Mouse (Mus musculus) heart, adult 2 months (tissue): ENCODE data around the gene Cradd. TPM values are rescaled to one million over a fixed set of nuclear protein-coding genes. Genes with fewer than 3 reads are reported as not detected.

Source experiments
- DNase-seq, 2 experiments: peaks; one replicate each; pipeline ENCODE4 v3.0.0; 2021
- H3K27ac ChIP-seq: fragments of 200-600 bp; 2 replicates; pipeline ENCODE4 v1.8.1; 2022
- H3K27me3 ChIP-seq: fragments of 200-500 bp; 2 replicates; pipeline ENCODE4 v1.6.1; 2012; ENCODE audit warnings: mild to moderate bottlenecking, low read length, inconsistent platforms, mixed read lengths; ENCODE audit not compliant: control insufficient read depth, insufficient read depth
- H3K36me3 ChIP-seq: fragments of 200-500 bp; 2 replicates; pipeline ENCODE4 v1.6.1; 2012; ENCODE audit warnings: low read length, inconsistent platforms; ENCODE audit not compliant: control insufficient read depth, insufficient read depth
- H3K4me1 ChIP-seq: fragments of 200-500 bp; 2 replicates; pipeline ENCODE4 v1.6.1; 2011; ENCODE audit warnings: low read length; ENCODE audit not compliant: control insufficient read depth, insufficient read depth
- H3K4me3 ChIP-seq: fragments of 200-600 bp; 2 replicates; pipeline ENCODE4 v1.8.1; 2022
- H3K79me2 ChIP-seq: fragments of 200-500 bp; replicated peaks from 2 replicates; pipeline ENCODE4 v1.6.1; 2012; ENCODE audit warnings: mild to moderate bottlenecking, inconsistent platforms, low read length, moderate library complexity, mixed read lengths; ENCODE audit not compliant: control insufficient read depth, insufficient read depth
- H3K9ac ChIP-seq: fragments of 200-500 bp; 2 replicates; pipeline ENCODE4 v1.6.1; 2012; ENCODE audit warnings: low read depth, mild to moderate bottlenecking, control low read depth, inconsistent platforms, low read length, mixed read lengths
- CTCF ChIP-seq: fragments of 200-600 bp; IDR thresholded peaks from 2 replicates; pipeline ENCODE4 v1.8.1; 2022; ENCODE audit warnings: antibody characterized with exemption, mild to moderate bottlenecking, moderate library complexity
- EP300 ChIP-seq: fragments of 200-500 bp; IDR thresholded peaks from 2 replicates; pipeline ENCODE4 v1.6.1; 2011; ENCODE audit warnings: low read depth, low read length, control low read depth; ENCODE audit not compliant: insufficient read depth
- POLR2A ChIP-seq: fragments of 200-500 bp; IDR thresholded peaks from 2 replicates; pipeline ENCODE4 v1.6.1; 2011; ENCODE audit warnings: mild to moderate bottlenecking, low read depth, low read length, control low read depth; ENCODE audit not compliant: insufficient read depth
- WGBS: fragments of 180-500 bp; shearing (Covaris S2); methylation state at CpG from one replicate; pipeline ENCODE4 v1.1.7; 2018; 5-methylcytosine and 5-hydroxymethylcytosine counted together
- intact Hi-C: fragments of 180-260 bp; cut with DNase I; formaldehyde crosslinking; loops from one replicate; pipeline ENCODE4 v1.15.1; 2025
- long read RNA-seq: library from polyadenylated mRNA; stranded (forward); transcript quantifications from one replicate; pipeline ENCODE4 v2.0.0, GENCODE M21; 2021
- polyA plus RNA-seq: library from polyadenylated mRNA; depleted of rRNA; stranded (reverse); fragments of >200 nt; gene quantifications from 2 replicates; pipeline ENCODE4 v1.2.3, GENCODE M21; 2012; rRNA removed
- total RNA-seq, 2 experiments: library from RNA; stranded (reverse); gene quantifications; 2 replicates each; pipeline ENCODE4 v1.2.3; 2021

Cradd gene
- total RNA-seq (10 to 100 TPM in 1 of 2 experiments, 1 to 10 TPM in 1; 9.9 to 10.3 TPM), polyA plus RNA-seq (15.1 and 15.7 TPM in 2 replicates)
- long read RNA-seq, partial matches to known transcripts, result 0 of 13 reads
- long read RNA-seq, other reads (novel, unspliced or antisense), result 8 of 13 reads

DNA sequence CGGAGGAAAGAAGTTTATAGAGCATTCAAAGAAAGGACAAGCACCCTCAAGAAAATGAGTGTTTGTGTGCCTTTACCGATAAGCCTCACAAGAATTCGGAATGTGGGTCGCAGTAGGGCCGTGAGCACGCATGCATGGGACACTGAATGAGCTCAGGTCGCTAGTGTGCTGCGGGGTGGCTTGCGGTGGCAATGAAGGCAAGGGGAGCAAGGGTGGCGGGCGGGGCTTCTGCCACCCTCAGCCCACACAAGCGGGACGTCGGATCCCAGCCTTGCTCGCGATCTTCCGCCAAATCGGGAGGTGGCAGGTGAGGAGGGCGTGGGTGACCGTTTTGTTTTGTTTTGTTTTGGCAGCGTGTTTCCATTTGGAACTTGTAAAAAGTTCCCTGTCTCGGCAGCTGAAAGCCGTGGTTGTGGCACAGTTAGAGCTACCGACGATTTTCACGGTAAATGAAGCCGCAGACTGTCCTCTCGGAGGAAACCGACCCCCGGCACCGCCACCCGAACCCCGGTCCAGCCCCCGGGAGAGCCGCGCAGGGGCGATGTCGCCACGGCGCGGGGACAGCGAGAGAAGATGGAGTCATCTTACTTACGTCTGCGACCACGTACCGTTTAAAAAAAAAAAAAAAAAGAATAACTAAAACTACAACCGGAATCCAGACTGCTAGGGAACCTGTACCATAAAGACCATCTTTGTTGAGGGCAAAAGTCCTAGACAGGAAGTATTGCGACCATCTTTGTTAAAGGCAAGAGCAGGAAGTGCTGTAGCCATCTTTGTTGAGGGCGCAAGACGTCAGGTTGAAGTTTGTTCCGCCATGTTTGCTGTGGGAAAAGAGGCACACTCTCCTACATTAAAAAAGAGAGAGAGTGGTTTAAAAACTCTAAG, at the start of gene Cradd:
Cradd (minus strand) TSS at position 741 of the 885 bp plus-strand sequence.
- under 1% methylated on average over 51 of the region's 51 CpGs for WGBS
- peak within 1 kb of the TSS; percentile 82 for H3K4me3 ChIP-seq
- peak within 1 kb of the TSS; percentile 95 for H3K27ac ChIP-seq
- H3K79me2 ChIP-seq, result no peaks in the 10 kb centered on the region
- H3K27me3 ChIP-seq, result no peaks in the 10 kb centered on the region
- no peaks in the 10 kb centered on the region; the same call in 1 of the 2 replicates for H3K36me3 ChIP-seq
- intact Hi-C loops, result loop anchor here (2.0 to 5.0 kb wide), 3 partner anchors 65 to 331 kb away; no protein-coding TSS in a partner anchor
- peak within 1 kb of the TSS; percentile 72 for H3K9ac ChIP-seq
- H3K4me1 ChIP-seq, result peaks cover 11% of the 10 kb centered on the region
- TF ChIP-seq POLR2A, result peak; percentile 75
- peak; percentile 92 for TF ChIP-seq EP300
- TF ChIP-seq CTCF, result 0 out of 2 replicates have a peak, but pooled peaks have one; percentile 8
- DNase-seq, result peak; percentile 87 to 89

DNA sequence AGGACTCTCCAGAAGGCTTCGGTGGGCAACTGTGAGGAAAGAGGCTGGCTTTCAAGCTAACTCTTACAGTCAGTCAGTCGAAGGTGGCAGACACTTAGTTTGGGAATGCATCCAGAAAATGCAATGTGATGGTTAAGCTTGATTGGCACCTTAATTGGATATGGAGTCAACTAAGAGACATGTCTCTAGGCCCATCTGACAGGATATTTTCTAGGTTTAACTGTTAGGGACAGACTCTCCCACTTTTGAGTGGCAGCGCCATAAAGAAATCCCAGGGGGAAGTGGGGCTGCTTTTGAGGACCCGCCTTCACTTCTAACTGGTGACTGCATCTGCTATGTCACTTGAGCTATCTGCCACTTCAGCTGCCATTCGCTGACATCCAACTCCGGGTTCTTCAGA, 49.4 kb upstream of the Cradd start:
- 88% methylated on average over 6 of the region's 6 CpGs for WGBS
- H3K9ac ChIP-seq, result no peak overlapping the region
- intact Hi-C loops, result no loop called here
- no peaks in the 10 kb centered on the region for H3K36me3 ChIP-seq
- DNase-seq, result no peak
- TF ChIP-seq POLR2A (no peak), EP300 (no peak), CTCF (no peak)
- H3K27me3 ChIP-seq, result no peaks in the 10 kb centered on the region
- H3K27ac ChIP-seq, result no peak overlapping the region
- no peak overlapping the region for H3K4me3 ChIP-seq
- no peaks in the 10 kb centered on the region for H3K4me1 ChIP-seq
- no peaks in the 10 kb centered on the region for H3K79me2 ChIP-seq

DNA sequence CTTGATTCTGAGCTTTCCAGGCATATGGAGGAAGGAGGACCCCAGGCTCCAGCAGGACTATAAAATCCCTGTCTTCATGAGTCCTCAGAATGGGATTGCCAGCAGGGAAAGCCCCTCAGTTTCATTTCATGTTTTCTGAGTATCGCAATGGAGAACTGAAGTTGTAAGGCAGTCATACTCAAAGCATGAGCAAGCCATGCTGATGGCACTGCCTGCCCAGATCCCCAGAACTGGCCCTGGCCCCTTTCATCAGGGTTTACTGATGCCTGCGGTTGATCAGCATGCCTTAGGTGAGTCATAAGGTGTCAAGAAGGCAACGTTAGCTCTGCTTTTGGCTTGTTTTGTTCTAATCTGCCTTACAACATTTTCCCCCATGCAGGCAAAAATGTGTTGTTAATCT, 48.0 kb upstream of the Cradd start:
- Histone ChIP-seq H3K4me3 (no peak overlapping the region), H3K27me3 (no peaks in the 10 kb centered on the region), H3K4me1 (no peaks in the 10 kb centered on the region), H3K79me2 (no peaks in the 10 kb centered on the region), H3K27ac (no peak overlapping the region), H3K36me3 (no peaks in the 10 kb centered on the region), H3K9ac (no peak overlapping the region)
- intact Hi-C loops, result no loop called here
- no peak for TF ChIP-seq CTCF
- no peak for TF ChIP-seq EP300
- TF ChIP-seq POLR2A, result no peak
- no peak for DNase-seq
- WGBS, result 80% methylated on average over 3 of the region's 3 CpGs

DNA sequence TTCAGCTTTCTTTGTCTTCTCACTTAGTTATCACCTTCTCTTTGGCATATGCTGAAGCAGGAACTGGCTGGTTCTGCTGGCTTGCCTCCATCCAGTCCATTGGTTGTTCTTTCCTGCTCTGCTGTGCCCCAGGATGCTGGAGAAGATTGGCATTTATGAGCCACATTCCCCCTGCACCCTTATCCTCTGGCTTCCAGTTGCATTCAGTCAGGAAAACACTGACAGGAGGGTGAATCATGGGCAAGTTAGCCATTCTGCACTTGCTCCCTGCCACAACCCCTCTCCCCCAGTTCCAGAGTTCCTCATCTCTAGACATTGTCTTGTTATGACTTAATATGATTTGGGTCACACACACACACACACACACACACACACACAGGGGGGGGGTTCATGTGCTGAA, 45.3 kb upstream of the Cradd start:
- no peak for TF ChIP-seq CTCF
- TF ChIP-seq POLR2A, result no peak
- no peak for TF ChIP-seq EP300
- Histone ChIP-seq H3K9ac (no peak overlapping the region), H3K27me3 (no peaks in the 10 kb centered on the region), H3K4me3 (no peak overlapping the region), H3K4me1 (no peaks in the 10 kb centered on the region), H3K79me2 (no peaks in the 10 kb centered on the region), H3K27ac (no peak overlapping the region), H3K36me3 (no peaks in the 10 kb centered on the region)
- no peak for DNase-seq
- intact Hi-C loops, result no loop called here

DNA sequence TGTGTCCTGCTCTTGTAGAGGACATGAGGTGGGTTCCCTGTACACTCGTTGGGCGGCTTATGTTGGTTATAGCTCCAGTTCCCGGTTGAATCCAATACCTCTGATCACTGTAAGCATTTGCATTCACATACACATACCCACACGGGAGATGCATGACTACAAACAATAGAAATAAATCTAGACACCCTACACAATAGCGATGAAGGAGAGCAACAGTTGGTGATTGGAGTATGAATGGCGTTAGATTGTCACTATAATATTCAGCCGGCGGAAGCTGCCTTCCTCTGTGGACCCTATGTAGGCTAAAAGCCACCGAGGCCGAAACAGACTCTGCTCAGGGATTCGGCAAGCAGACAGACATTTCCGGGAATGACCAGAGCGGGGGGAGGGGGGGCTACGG, 44.2 kb upstream of the Cradd start:
- DNase-seq, result no peak
- no peaks in the 10 kb centered on the region for H3K4me1 ChIP-seq
- H3K27me3 ChIP-seq, result no peaks in the 10 kb centered on the region
- no peaks in the 10 kb centered on the region for H3K36me3 ChIP-seq
- TF ChIP-seq POLR2A (no peak), EP300 (no peak), CTCF (no peak)
- WGBS, result 88% methylated on average over 14 of the region's 14 CpGs
- no peak overlapping the region for H3K9ac ChIP-seq
- H3K27ac ChIP-seq, result no peak overlapping the region
- intact Hi-C loops, result no loop called here
- H3K79me2 ChIP-seq, result no peaks in the 10 kb centered on the region
- no peak overlapping the region for H3K4me3 ChIP-seq

DNA sequence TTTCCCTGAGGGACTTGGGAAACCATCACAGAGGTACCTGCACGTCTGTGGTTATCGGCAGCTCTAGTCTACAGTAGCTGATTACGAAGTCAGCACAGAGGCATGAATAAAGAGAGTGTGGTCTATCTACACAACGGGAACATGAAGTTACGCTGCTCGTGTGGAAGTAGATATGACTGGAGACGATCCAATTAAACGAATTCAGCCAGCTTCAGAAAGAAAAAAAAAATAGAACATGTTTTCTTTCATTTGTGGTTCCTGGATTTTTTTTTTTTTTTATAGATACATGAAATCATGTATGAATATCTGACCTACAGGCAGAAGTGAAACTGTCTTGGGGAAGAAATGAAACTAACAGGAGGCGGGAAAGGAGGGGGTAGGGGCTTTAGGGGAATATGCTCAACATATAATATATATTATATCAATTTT, 43.7 kb upstream of the Cradd start:
- TF ChIP-seq POLR2A, result no peak
- TF ChIP-seq EP300, result no peak
- TF ChIP-seq CTCF, result no peak
- Histone ChIP-seq H3K27me3 (no peaks in the 10 kb centered on the region), H3K9ac (no peak overlapping the region), H3K4me1 (no peaks in the 10 kb centered on the region), H3K27ac (no peak overlapping the region), H3K4me3 (no peak overlapping the region), H3K79me2 (no peaks in the 10 kb centered on the region), H3K36me3 (no peaks in the 10 kb centered on the region)
- DNase-seq, result no peak
- intact Hi-C loops, result no loop called here
- 59% methylated on average over 9 of the region's 9 CpGs for WGBS
